Mouse (Mus musculus) heart, adult 2 months (tissue): ENCODE results near the gene Hoxa11.

ENCODE experiments used
- CTCF ChIP-seq: fragments of 200-600 bp; IDR thresholded peaks from 2 replicates; pipeline ENCODE4 v1.8.1; 2022; ENCODE audit warnings: antibody characterized with exemption, mild to moderate bottlenecking, moderate library complexity
- EP300 ChIP-seq: fragments of 200-500 bp; IDR thresholded peaks from 2 replicates; pipeline ENCODE4 v1.6.1; 2011; ENCODE audit warnings: low read depth, low read length, control low read depth; ENCODE audit not compliant: insufficient read depth
- POLR2A ChIP-seq: fragments of 200-500 bp; IDR thresholded peaks from 2 replicates; pipeline ENCODE4 v1.6.1; 2011; ENCODE audit warnings: mild to moderate bottlenecking, low read depth, low read length, control low read depth; ENCODE audit not compliant: insufficient read depth

GRCm38 (mm10) chr6:52236806-52237205, 8.8 kb downstream of the Hoxa11 start:
- TF ChIP-seq POLR2A (no peak), CTCF (no peak), EP300 (no peak)
